Mouse (Mus musculus) midbrain, embryonic 15.5 days (tissue): Measurements from ENCODE around the gene Srrm4. TPM values are rescaled to one million over a fixed set of nuclear protein-coding genes. Genes with fewer than 3 reads are reported as not detected.
A peak's percentile ranks its signal among the peaks of the same experiment; 100 is the strongest.

ENCODE experiments used
- ATAC-seq: fragments of 200-750 bp; cut with Nextera tagmentation; replicated peaks from 2 replicates; pipeline ENCODE4 v1.8.0; 2017; ENCODE audit warnings: moderate TSS enrichment
- H3K27ac ChIP-seq: fragments of 300-500 bp; sonication (generic); 2 replicates; pipeline ENCODE4 v1.5.1; 2015; ENCODE audit warnings: mild to moderate bottlenecking, inconsistent platforms
- H3K27me3 ChIP-seq: fragments of 300-500 bp; sonication (generic); replicated peaks from 2 replicates; pipeline ENCODE4 v1.6.1; 2015; ENCODE audit warnings: inconsistent platforms
- H3K36me3 ChIP-seq: fragments of 300-500 bp; sonication (generic); replicated peaks from 2 replicates; pipeline ENCODE4 v1.6.1; 2015; ENCODE audit warnings: inconsistent platforms
- H3K4me1 ChIP-seq: fragments of 300-500 bp; sonication (generic); 2 replicates; pipeline ENCODE4 v1.6.1; 2015; ENCODE audit warnings: inconsistent platforms
- H3K4me2 ChIP-seq: fragments of 300-500 bp; sonication (generic); 2 replicates; pipeline ENCODE4 v1.6.1; 2015; ENCODE audit warnings: inconsistent platforms, mild to moderate bottlenecking, moderate library complexity
- H3K4me3 ChIP-seq: fragments of 300-500 bp; sonication (generic); 2 replicates; pipeline ENCODE4 v1.5.1; 2015; ENCODE audit warnings: mild to moderate bottlenecking, inconsistent platforms
- H3K9ac ChIP-seq: fragments of 300-500 bp; sonication (generic); 2 replicates; pipeline ENCODE4 v1.6.1; 2015; ENCODE audit warnings: mild to moderate bottlenecking, inconsistent platforms
- H3K9me3 ChIP-seq: fragments of 300-500 bp; sonication (generic); 2 replicates; pipeline ENCODE4 v1.6.1; 2016; ENCODE audit warnings: inconsistent platforms
- WGBS: fragments of 180-500 bp; shearing (Covaris S2); methylation state at CpG from one replicate; pipeline ENCODE4 v1.1.7; 2015; ENCODE audit warnings: mixed read lengths; 5-methylcytosine and 5-hydroxymethylcytosine counted together
- polyA plus RNA-seq: library from polyadenylated mRNA; unstranded; fragments of >200 nt; fragmentation: Nextera tagmentation; extraction: Ambion mirVana; gene quantifications from 2 replicates; pipeline ENCODE4 v1.2.1, GENCODE M21; 2015

Srrm4 gene
- polyA plus RNA-seq, 1 experiment from 2014 or later, result 20.0 TPM

- Histone ChIP-seq H3K27me3 (no peaks in the 10 kb centered on the region), H3K9me3 (no peaks in the 10 kb centered on the region), H3K4me1 (peaks cover 46% of the 10 kb centered on the region), H3K36me3 (no peaks in the 10 kb centered on the region), H3K9ac (no peak overlapping the region), H3K4me3 (no peak overlapping the region), H3K27ac (0 out of 2 replicates have a peak overlapping the region, but pooled peaks have one; percentile 35), H3K4me2 (no peak overlapping the region)
- no peak for ATAC-seq
- WGBS, result 63% methylated on average over 19 of the region's 19 CpGs
Measured at GRCm38 (mm10) chr5:116498880-116499640, 92.6 kb downstream of the Srrm4 start.

- Histone ChIP-seq H3K9ac (no peak overlapping the region), H3K4me1 (peaks cover 49% of the 10 kb centered on the region), H3K27ac (no peak overlapping the region), H3K36me3 (no peaks in the 10 kb centered on the region), H3K27me3 (no peaks in the 10 kb centered on the region), H3K4me3 (no peak overlapping the region), H3K4me2 (no peak overlapping the region), H3K9me3 (no peaks in the 10 kb centered on the region)
- ATAC-seq, result no peak
- 65% methylated on average over 5 of the region's 5 CpGs for WGBS
Measured at GRCm38 (mm10) chr5:116497866-116498265, 93.8 kb downstream of the Srrm4 start.

GRCm38 (mm10) chr5:116497205-116497604, 94.4 kb downstream of the Srrm4 start:
- Histone ChIP-seq H3K9ac (no peak overlapping the region), H3K9me3 (no peaks in the 10 kb centered on the region), H3K4me3 (no peak overlapping the region), H3K27ac (no peak overlapping the region), H3K4me1 (peaks cover 55% of the 10 kb centered on the region), H3K36me3 (no peaks in the 10 kb centered on the region), H3K4me2 (no peak overlapping the region), H3K27me3 (no peaks in the 10 kb centered on the region)
- ATAC-seq, result no peak
- WGBS, result 46% methylated on average over 7 of the region's 7 CpGs

- Histone ChIP-seq H3K4me1 (peaks cover 55% of the 10 kb centered on the region), H3K4me3 (no peak overlapping the region), H3K27me3 (no peaks in the 10 kb centered on the region), H3K36me3 (no peaks in the 10 kb centered on the region), H3K27ac (no peak overlapping the region), H3K9ac (no peak overlapping the region), H3K9me3 (no peaks in the 10 kb centered on the region), H3K4me2 (no peak overlapping the region)
- WGBS, result 86% methylated on average over 2 of the region's 2 CpGs
- no peak for ATAC-seq
Measured at GRCm38 (mm10) chr5:116496717-116497116, 94.9 kb downstream of the Srrm4 start.

GRCm38 (mm10) chr5:116495466-116495865, 96.2 kb downstream of the Srrm4 start:
- Histone ChIP-seq H3K36me3 (no peaks in the 10 kb centered on the region), H3K4me3 (no peak overlapping the region), H3K9ac (no peak overlapping the region), H3K27me3 (no peaks in the 10 kb centered on the region), H3K27ac (0 out of 2 replicates have a peak overlapping the region, but pooled peaks have one; percentile 14), H3K4me2 (no peak overlapping the region), H3K4me1 (peaks cover 53% of the 10 kb centered on the region), H3K9me3 (no peaks in the 10 kb centered on the region)
- ATAC-seq, result no peak
- WGBS, result 73% methylated on average over 9 of the region's 9 CpGs

- 61% methylated on average over 7 of the region's 7 CpGs for WGBS
- H3K27ac ChIP-seq, result 0 out of 2 replicates have a peak overlapping the region, but pooled peaks have one; percentile 45
- no peaks in the 10 kb centered on the region for H3K36me3 ChIP-seq
- no peaks in the 10 kb centered on the region for H3K27me3 ChIP-seq
- no peak overlapping the region for H3K4me3 ChIP-seq
- no peak overlapping the region for H3K9ac ChIP-seq
- H3K9me3 ChIP-seq, result no peaks in the 10 kb centered on the region
- H3K4me1 ChIP-seq, result peaks cover 48% of the 10 kb centered on the region
- H3K4me2 ChIP-seq, result no peak overlapping the region
- ATAC-seq, result no peak
Measured at GRCm38 (mm10) chr5:116494377-116494776, 97.2 kb downstream of the Srrm4 start.

- Histone ChIP-seq H3K36me3 (no peaks in the 10 kb centered on the region), H3K9me3 (no peaks in the 10 kb centered on the region), H3K4me3 (no peak overlapping the region), H3K27me3 (no peaks in the 10 kb centered on the region), H3K9ac (no peak overlapping the region), H3K4me2 (no peak overlapping the region), H3K27ac (no peak overlapping the region), H3K4me1 (peaks cover 41% of the 10 kb centered on the region)
- no peak for ATAC-seq
- WGBS, result 87% methylated on average over 3 of the region's 3 CpGs
Measured at GRCm38 (mm10) chr5:116492726-116493125, 98.9 kb downstream of the Srrm4 start.

GRCm38 (mm10) chr5:116491794-116492420, 99.7 kb downstream of the Srrm4 start:
- H3K4me2 ChIP-seq, result no peak overlapping the region
- H3K9me3 ChIP-seq, result no peaks in the 10 kb centered on the region
- H3K27me3 ChIP-seq, result no peaks in the 10 kb centered on the region
- H3K36me3 ChIP-seq, result no peaks in the 10 kb centered on the region
- no peak overlapping the region for H3K4me3 ChIP-seq
- H3K9ac ChIP-seq, result no peak overlapping the region
- peak overlapping the region; percentile 58 for H3K27ac ChIP-seq
- ATAC-seq, result no peak
- 55% methylated on average over 12 of the region's 12 CpGs for WGBS
- H3K4me1 ChIP-seq, result peaks cover 43% of the 10 kb centered on the region

GRCm38 (mm10) chr5:116490826-116491225, 100.8 kb downstream of the Srrm4 start:
- H3K9me3 ChIP-seq, result no peaks in the 10 kb centered on the region
- no peak for ATAC-seq
- H3K27ac ChIP-seq, result no peak overlapping the region
- 76% methylated on average over 5 of the region's 5 CpGs for WGBS
- H3K4me1 ChIP-seq, result peaks cover 49% of the 10 kb centered on the region
- H3K27me3 ChIP-seq, result no peaks in the 10 kb centered on the region
- no peak overlapping the region for H3K4me2 ChIP-seq
- H3K4me3 ChIP-seq, result no peak overlapping the region
- no peaks in the 10 kb centered on the region for H3K36me3 ChIP-seq
- H3K9ac ChIP-seq, result no peak overlapping the region

- peaks cover 52% of the 10 kb centered on the region for H3K4me1 ChIP-seq
- no peak overlapping the region for H3K4me2 ChIP-seq
- no peak overlapping the region for H3K4me3 ChIP-seq
- H3K27ac ChIP-seq, result no peak overlapping the region
- H3K9ac ChIP-seq, result no peak overlapping the region
- H3K9me3 ChIP-seq, result no peaks in the 10 kb centered on the region
- no peak for ATAC-seq
- no peaks in the 10 kb centered on the region for H3K27me3 ChIP-seq
- no peaks in the 10 kb centered on the region for H3K36me3 ChIP-seq
- WGBS, result 57% methylated on average over 8 of the region's 8 CpGs
Measured at GRCm38 (mm10) chr5:116489621-116490020, 102.0 kb downstream of the Srrm4 start.

GRCm38 (mm10) chr5:116486135-116486534, 105.5 kb downstream of the Srrm4 start:
- WGBS, result 81% methylated on average over 4 of the region's 4 CpGs
- no peaks in the 10 kb centered on the region for H3K27me3 ChIP-seq
- peak overlapping the region; percentile 72; the same call in 1 of the 2 replicates for H3K27ac ChIP-seq
- H3K9me3 ChIP-seq, result no peaks in the 10 kb centered on the region
- no peaks in the 10 kb centered on the region for H3K36me3 ChIP-seq
- ATAC-seq, result no peak
- H3K4me3 ChIP-seq, result no peak overlapping the region
- no peak overlapping the region for H3K4me2 ChIP-seq
- H3K9ac ChIP-seq, result no peak overlapping the region
- peaks cover 38% of the 10 kb centered on the region for H3K4me1 ChIP-seq

- H3K9ac ChIP-seq, result no peak overlapping the region
- H3K4me3 ChIP-seq, result no peak overlapping the region
- no peaks in the 10 kb centered on the region for H3K9me3 ChIP-seq
- H3K27me3 ChIP-seq, result no peaks in the 10 kb centered on the region
- peaks cover 33% of the 10 kb centered on the region for H3K4me1 ChIP-seq
- H3K36me3 ChIP-seq, result no peaks in the 10 kb centered on the region
- ATAC-seq, result peak; percentile 70
- no peak overlapping the region for H3K4me2 ChIP-seq
- whole genome bisulfite sequencing, result 8% methylated on average over 5 of the region's 5 CpGs
- peak overlapping the region; percentile 72; the same call in 1 of the 2 replicates for H3K27ac ChIP-seq
Measured at GRCm38 (mm10) chr5:116485069-116485468, 106.5 kb downstream of the Srrm4 start.
